Mouse (Mus musculus): Measurements from ENCODE around the gene Epb41l1. TPM values are rescaled to one million over a fixed set of nuclear protein-coding genes. Genes with fewer than 3 reads are reported as not detected.

The Epb41l1 gene
- polyA plus RNA-seq, 1 experiment from 2014 or later: 2.1 TPM

DNA sequence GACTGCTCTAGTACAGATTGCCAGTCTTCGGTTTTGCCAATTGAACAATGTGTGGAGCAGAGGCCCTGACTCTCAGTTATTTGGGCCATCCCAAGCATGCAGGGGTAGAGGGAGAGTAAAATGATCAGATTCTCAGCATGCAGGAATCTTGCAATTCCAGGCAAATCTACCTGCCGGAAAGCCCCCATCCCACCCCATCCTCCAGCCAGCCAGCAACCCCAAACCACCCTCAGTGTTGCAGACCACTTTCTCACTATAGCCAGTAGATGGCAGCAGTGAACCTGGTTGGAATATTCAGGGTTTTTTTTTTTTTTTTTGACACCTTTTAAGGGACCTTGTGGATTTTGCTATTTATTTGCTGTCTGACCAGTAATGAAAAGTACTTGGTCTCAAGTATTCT lies 109.0 kb downstream of the Epb41l1 start:
- TF ChIP-seq CTCF (IDR thresholded peaks at IDR 0.05; ENCODE audit: low read depth): peak; percentile 75
- ATAC-seq (ENCODE audit: insufficient read depth): no peak
- 44% methylated on average over 2 of the region's 2 CpGs for WGBS
- H3K4me3 ChIP-seq (ENCODE audit: low read depth, low read length): no peak overlapping the region
- H3K4me2 ChIP-seq: no peak overlapping the region
- no peaks in the 10 kb centered on the region for H3K27me3 ChIP-seq (ENCODE audit: insufficient read depth, low read length)
- no peaks in the 10 kb centered on the region for H3K36me3 ChIP-seq (ENCODE audit: insufficient read depth)
- H3K4me1 ChIP-seq (ENCODE audit: insufficient read depth): no peaks in the 10 kb centered on the region
- DNase-seq: peak; percentile 85
- no peaks in the 10 kb centered on the region for H3K9me3 ChIP-seq (ENCODE audit: low read depth, low read length)
- no peak overlapping the region for H3K9ac ChIP-seq
- no peak overlapping the region for H3K27ac ChIP-seq (ENCODE audit: low read depth)

DNA sequence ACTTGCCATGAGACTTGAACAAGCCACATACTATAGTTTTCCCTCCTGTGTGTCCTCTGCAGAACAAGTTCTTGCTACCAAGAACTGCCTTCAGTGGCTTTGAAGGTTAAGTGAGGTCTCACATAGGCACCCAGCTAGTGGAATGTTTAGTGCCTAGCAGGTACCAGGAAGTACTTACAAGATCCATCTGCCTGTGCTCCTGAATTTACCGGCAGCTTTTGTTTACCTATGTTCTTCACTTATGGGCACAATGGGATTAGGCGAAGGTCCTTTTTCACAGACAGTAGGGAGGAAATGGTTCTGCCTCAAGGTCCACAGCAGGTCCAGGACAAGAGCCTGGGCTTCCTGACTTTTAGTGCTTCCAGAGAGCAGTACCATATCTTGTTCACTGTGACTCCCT lies 112.5 kb downstream of the Epb41l1 start:
- no peak for ATAC-seq (ENCODE audit: insufficient read depth)
- no peak for TF ChIP-seq CTCF (IDR thresholded peaks at IDR 0.05; ENCODE audit: low read depth)
- no peak overlapping the region for H3K27ac ChIP-seq (ENCODE audit: low read depth)
- H3K36me3 ChIP-seq (ENCODE audit: insufficient read depth): no peaks in the 10 kb centered on the region
- 52% methylated on average over 2 of the region's 2 CpGs for WGBS
- no peak overlapping the region for H3K9ac ChIP-seq
- no peak for DNase-seq
- H3K27me3 ChIP-seq (ENCODE audit: insufficient read depth, low read length): no peaks in the 10 kb centered on the region
- H3K4me2 ChIP-seq: no peak overlapping the region
- no peaks in the 10 kb centered on the region for H3K9me3 ChIP-seq (ENCODE audit: low read depth, low read length)
- no peak overlapping the region for H3K4me3 ChIP-seq (ENCODE audit: low read depth, low read length)
- no peaks in the 10 kb centered on the region for H3K4me1 ChIP-seq (ENCODE audit: insufficient read depth)

DNA sequence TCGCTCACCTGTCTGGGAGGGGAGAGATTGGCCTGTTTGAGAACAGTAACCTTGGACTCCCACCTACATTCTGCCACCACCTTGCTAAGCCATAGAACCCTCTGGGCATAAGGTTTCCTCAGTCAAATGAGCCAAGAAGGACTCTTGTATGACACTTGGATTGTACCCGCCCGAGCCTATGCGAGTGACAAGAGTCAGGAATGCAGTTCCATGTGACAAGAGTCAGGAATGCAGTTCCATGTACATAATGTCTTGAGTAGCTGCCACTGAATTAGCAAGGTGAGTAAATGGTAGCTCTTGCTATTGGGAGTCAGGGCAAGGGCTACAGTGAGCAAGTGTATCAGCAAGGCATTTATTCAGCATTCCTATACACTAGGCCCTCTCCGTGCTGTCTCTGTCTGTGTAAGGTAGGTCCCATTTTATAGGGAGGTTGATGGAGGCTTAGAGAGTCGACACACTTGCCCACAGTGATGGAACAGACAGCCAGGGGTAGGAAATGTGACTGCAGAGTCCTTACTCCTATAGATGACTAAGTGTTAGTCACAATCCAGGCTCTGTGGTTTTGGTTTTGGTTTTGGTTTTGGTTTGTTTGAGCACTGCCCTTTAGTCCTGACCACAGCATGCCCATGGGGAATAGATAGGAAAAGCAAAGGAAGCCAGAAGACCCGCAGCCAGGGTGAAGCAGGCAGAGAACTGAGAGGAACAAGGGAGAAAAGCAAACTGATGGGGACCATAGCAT lies 118.3 kb downstream of the Epb41l1 start:
- TF ChIP-seq CTCF (IDR thresholded peaks at IDR 0.05; ENCODE audit: low read depth): no peak
- H3K9me3 ChIP-seq (ENCODE audit: low read depth, low read length): no peaks in the 10 kb centered on the region
- H3K4me2 ChIP-seq: no peak overlapping the region
- no peaks in the 10 kb centered on the region for H3K27me3 ChIP-seq (ENCODE audit: insufficient read depth, low read length)
- no peak overlapping the region for H3K4me3 ChIP-seq (ENCODE audit: low read depth, low read length)
- no peak overlapping the region for H3K9ac ChIP-seq
- 70% methylated on average over 7 of the region's 7 CpGs for WGBS
- no peaks in the 10 kb centered on the region for H3K4me1 ChIP-seq (ENCODE audit: insufficient read depth)
- DNase-seq: no peak
- no peaks in the 10 kb centered on the region for H3K36me3 ChIP-seq (ENCODE audit: insufficient read depth)
- no peak overlapping the region for H3K27ac ChIP-seq (ENCODE audit: low read depth)
- ATAC-seq (ENCODE audit: insufficient read depth): no peak

DNA sequence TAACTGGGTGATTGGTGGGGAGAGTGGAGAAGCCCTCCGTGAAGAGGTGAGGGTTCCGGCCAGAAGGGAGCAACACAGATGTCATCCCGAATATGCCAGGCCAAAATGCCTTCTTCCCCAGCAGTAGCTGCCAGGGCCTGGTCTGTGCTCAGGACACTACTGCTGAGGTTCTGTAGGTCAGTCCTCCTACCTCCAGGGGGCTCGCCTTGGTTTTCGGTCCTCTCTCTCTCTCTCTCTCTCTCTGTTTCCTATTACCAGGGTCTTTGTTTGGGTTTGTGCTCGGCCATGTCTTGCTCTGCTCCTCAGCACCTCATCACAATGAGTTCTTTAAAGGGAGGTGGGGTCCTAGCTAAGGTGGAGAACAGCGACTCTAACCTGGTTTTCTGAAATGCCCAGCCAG lies 120.3 kb downstream of the Epb41l1 start:
- ATAC-seq (ENCODE audit: insufficient read depth) (no peak), DNase-seq (no peak)
- WGBS: 85% methylated on average over 7 of the region's 7 CpGs
- no peaks in the 10 kb centered on the region for H3K9me3 ChIP-seq (ENCODE audit: low read depth, low read length)
- no peak overlapping the region for H3K27ac ChIP-seq (ENCODE audit: low read depth)
- H3K27me3 ChIP-seq (ENCODE audit: insufficient read depth, low read length): no peaks in the 10 kb centered on the region
- H3K36me3 ChIP-seq (ENCODE audit: insufficient read depth): no peaks in the 10 kb centered on the region
- no peak for TF ChIP-seq CTCF (IDR thresholded peaks at IDR 0.05; ENCODE audit: low read depth)
- H3K4me2 ChIP-seq: no peak overlapping the region
- no peak overlapping the region for H3K4me3 ChIP-seq (ENCODE audit: low read depth, low read length)
- H3K4me1 ChIP-seq (ENCODE audit: insufficient read depth): no peaks in the 10 kb centered on the region
- no peak overlapping the region for H3K9ac ChIP-seq

DNA sequence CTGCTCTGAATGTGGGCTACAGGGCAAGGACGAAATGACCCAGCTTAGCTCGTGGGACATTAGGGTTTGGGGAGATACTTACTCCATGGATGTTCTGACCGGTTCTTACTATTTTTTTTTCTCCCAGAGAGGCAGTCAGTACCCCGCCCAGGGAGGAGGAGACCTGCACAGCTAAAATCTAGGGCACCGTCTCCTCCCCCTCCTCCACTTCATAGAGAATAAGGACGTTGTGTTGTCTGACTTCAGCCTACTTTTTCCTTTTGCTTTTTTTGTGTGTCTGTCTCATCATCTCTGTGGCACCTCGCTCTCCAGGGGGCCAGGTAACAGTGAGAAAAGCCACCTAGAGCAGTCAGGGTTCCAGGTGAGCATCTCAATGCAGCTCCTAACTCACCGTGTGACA lies 121.7 kb downstream of the Epb41l1 start:
- Histone ChIP-seq H3K4me3 (ENCODE audit: low read depth, low read length) (no peak overlapping the region), H3K4me1 (ENCODE audit: insufficient read depth) (peaks cover 3% of the 10 kb centered on the region; the same call in 1 of the 2 replicates), H3K27ac (ENCODE audit: low read depth) (no peak overlapping the region), H3K9ac (no peak overlapping the region), H3K36me3 (ENCODE audit: insufficient read depth) (no peaks in the 10 kb centered on the region), H3K9me3 (ENCODE audit: low read depth, low read length) (no peaks in the 10 kb centered on the region), H3K27me3 (ENCODE audit: insufficient read depth, low read length) (no peaks in the 10 kb centered on the region), H3K4me2 (no peak overlapping the region)
- TF ChIP-seq CTCF (IDR thresholded peaks at IDR 0.05; ENCODE audit: low read depth): no peak
- WGBS: 64% methylated on average over 8 of the region's 8 CpGs
- no peak for ATAC-seq (ENCODE audit: insufficient read depth)
- DNase-seq: no peak

DNA sequence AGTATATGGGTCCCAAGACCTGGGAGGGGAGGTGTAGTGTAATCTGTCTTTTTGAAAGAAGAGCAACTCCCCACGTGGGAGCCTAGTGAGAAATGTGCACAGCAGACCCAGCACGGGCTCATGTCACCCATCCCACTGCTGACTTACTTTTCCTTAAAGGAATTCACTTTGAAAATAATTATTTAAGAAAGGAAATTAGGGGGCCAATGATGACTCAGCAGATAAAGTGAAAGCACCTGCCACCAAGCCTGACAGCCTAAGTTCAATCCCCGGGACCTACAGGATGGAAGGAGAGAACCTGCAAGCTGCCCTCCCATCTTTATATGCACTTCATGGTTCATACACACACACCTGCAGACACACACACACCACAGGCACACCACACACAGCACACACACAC lies 123.1 kb downstream of the Epb41l1 start:
- peaks cover 8% of the 10 kb centered on the region for H3K4me1 ChIP-seq (ENCODE audit: insufficient read depth)
- no peak for DNase-seq
- no peak for TF ChIP-seq CTCF (IDR thresholded peaks at IDR 0.05; ENCODE audit: low read depth)
- H3K27ac ChIP-seq (ENCODE audit: low read depth): no peak overlapping the region
- H3K4me3 ChIP-seq (ENCODE audit: low read depth, low read length): no peak overlapping the region
- H3K9ac ChIP-seq: no peak overlapping the region
- no peaks in the 10 kb centered on the region for H3K9me3 ChIP-seq (ENCODE audit: low read depth, low read length)
- ATAC-seq (ENCODE audit: insufficient read depth): no peak
- H3K27me3 ChIP-seq (ENCODE audit: insufficient read depth, low read length): no peaks in the 10 kb centered on the region
- 64% methylated on average over 3 of the region's 3 CpGs for WGBS
- H3K36me3 ChIP-seq (ENCODE audit: insufficient read depth): no peaks in the 10 kb centered on the region
- H3K4me2 ChIP-seq: no peak overlapping the region

DNA sequence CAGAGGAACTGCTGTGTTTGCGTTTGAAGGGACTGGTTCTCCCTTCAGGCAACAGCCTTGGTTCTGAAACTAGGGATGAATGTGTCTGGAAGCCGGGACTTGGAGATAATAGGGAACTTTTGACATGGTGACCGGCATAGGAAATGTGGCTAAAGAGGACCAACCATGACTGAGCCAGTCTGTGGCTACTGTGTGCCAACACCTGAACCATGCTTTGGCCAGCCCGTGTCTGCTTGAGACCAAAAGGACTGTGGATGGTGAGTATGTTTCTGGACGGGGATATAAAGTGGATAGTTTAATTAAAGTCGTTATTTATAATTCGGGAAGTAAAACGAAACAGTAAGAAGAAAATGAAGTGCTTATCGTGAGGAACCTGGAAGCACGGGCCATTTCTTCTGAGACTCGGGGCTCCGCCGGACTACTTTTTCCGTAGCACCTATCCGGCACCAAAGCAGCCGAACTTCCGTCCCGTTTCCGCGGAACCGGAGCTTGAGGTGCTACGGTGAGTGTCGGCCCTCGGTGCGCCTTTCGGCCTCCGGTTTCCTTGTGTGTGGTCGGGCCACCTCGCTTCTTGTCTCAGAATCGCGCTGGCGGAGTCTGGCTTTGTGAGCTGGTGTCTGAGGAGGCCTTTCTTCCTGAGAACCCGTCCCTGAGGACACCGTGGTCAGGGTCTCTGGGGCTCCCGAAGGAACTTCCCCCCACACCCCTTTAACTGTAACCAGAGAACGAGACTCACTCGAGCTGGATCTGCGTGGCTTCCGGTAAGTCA lies 126.6 kb downstream of the Epb41l1 start, which contains the start of gene Aar2:
Gene Aar2, plus strand, starts transcription at position 462 of the 769 bp plus-strand sequence.
- peak; percentile 88 for DNase-seq
- peak within 1 kb of the TSS; percentile 89 for H3K9ac ChIP-seq
- 4% methylated on average over 39 of the region's 39 CpGs for WGBS
- no peak for TF ChIP-seq CTCF (IDR thresholded peaks at IDR 0.05; ENCODE audit: low read depth)
- no peaks in the 10 kb centered on the region for H3K9me3 ChIP-seq (ENCODE audit: low read depth, low read length)
- H3K4me3 ChIP-seq (ENCODE audit: low read depth, low read length): peak within 1 kb of the TSS; percentile 82
- peaks cover 17% of the 10 kb centered on the region for H3K36me3 ChIP-seq (ENCODE audit: insufficient read depth)
- H3K4me2 ChIP-seq: peak within 1 kb of the TSS; percentile 86
- peak; percentile 69 for ATAC-seq (ENCODE audit: insufficient read depth)
- no peaks in the 10 kb centered on the region for H3K27me3 ChIP-seq (ENCODE audit: insufficient read depth, low read length)
- H3K27ac ChIP-seq (ENCODE audit: low read depth): peak within 1 kb of the TSS; percentile 73
- H3K4me1 ChIP-seq (ENCODE audit: insufficient read depth): peaks cover 8% of the 10 kb centered on the region

Measured in lung, embryonic 14.5 days (tissue).